Comparison of ENCODE assay signal across 10 mouse cellular contexts in genomic region chr2:126245446-126245845, GRCm38 (mm10). TPM values are rescaled to one million over a fixed set of nuclear protein-coding genes. Genes with fewer than 3 reads are reported as not detected.
DNase-seq lines count a peak whose midpoint lies in the region; ATAC-seq and TF ChIP-seq lines count a peak whose summit lies in the region.
"Had no signal": no experiment of that assay in that cellular context is flagged by ENCODE, and none has a peak within 500 bp of the region (broad histone marks: within the 10 kb centered on the region; RNA-seq: fewer than 3 reads in every experiment).

No protein-coding gene starts in this region.

- in situ Hi-C loops in CH12.LX (cut with MboI; ENCODE audit: low pct_ligation_motif_present, low pct_unique_long_range_greater_than_20kb, low sequenced_read_pairs): no loop called here

- H3K27me3 ChIP-seq in hindbrain, embryonic 14.5 days (ENCODE audit: control insufficient read depth, insufficient read depth, low read length): no peaks in the 10 kb centered on the region
- no peaks in the 10 kb centered on the region for H3K27me3 ChIP-seq in hindbrain, embryonic 10.5 days (ENCODE audit: insufficient read depth, poor library complexity, severe bottlenecking)
- H3K27me3 ChIP-seq in CH12.LX (replicated peaks): no peaks in the 10 kb centered on the region
- H3K27me3 ChIP-seq in forebrain, embryonic 15.5 days: no peaks in the 10 kb centered on the region
- H3K27me3 ChIP-seq: liver, embryonic 13.5 days had no signal

- H3K4me1 ChIP-seq in hindbrain, embryonic 14.5 days (replicated peaks; ENCODE audit: control insufficient read depth, insufficient read depth, low read length): no peaks in the 10 kb centered on the region
- no peaks in the 10 kb centered on the region for H3K4me1 ChIP-seq in hindbrain, embryonic 10.5 days (replicated peaks)
- H3K4me1 ChIP-seq in CH12.LX (ENCODE audit: control insufficient read depth in 1 of 2, insufficient read depth in 2 of 2): peaks cover 0 to 2% of the 10 kb centered on the region in 2 experiments; a peak in 1 of 4 replicates
- H3K4me1 ChIP-seq in forebrain, embryonic 15.5 days: no peaks in the 10 kb centered on the region
- H3K4me1 ChIP-seq: liver, embryonic 13.5 days had no signal

- peak in 1 of 2 experiments; percentile 53; a peak in 2 of 4 replicates for TF ChIP-seq CTCF in CH12.LX (conservative IDR thresholded peaks at IDR 0.05 in 1 of 2, IDR thresholded peaks at IDR 0.05 in 1 of 2; ENCODE audit: low read depth in 2 of 2, low read length in 2 of 2)
- no peak for TF ChIP-seq CTCF in brain, embryonic 14.5 days (IDR thresholded peaks at IDR 0.05; ENCODE audit: borderline replicate concordance, extremely low read depth, insufficient read depth, insufficient read length)

- H3K79me2 ChIP-seq in CH12.LX (replicated peaks; ENCODE audit: control insufficient read depth, extremely low read depth, insufficient read depth, poor library complexity, severe bottlenecking): no peaks in the 10 kb centered on the region

- H3K4me2 ChIP-seq in hindbrain, embryonic 14.5 days (replicated peaks): no peak overlapping the region
- no peak overlapping the region for H3K4me2 ChIP-seq in CH12.LX (ENCODE audit: insufficient read depth, low read depth, poor library complexity, severe bottlenecking)
- no peak overlapping the region for H3K4me2 ChIP-seq in forebrain, embryonic 15.5 days (replicated peaks)
- H3K4me2 ChIP-seq: liver, embryonic 13.5 days had no signal

- dilution Hi-C loops in CH12.LX (cut with MboI; ENCODE audit: extremely low pct_ligation_motif_present, extremely low pct_unique_long_range_greater_than_20kb, low sequenced_read_pairs): no loop called here

- WGBS in hindbrain, embryonic 14.5 days: 40% methylated on average over 2 of the region's 2 CpGs
- 43% methylated on average over 2 of the region's 2 CpGs for WGBS in hindbrain, embryonic 10.5 days
- 46% methylated on average over 2 of the region's 2 CpGs for WGBS in forebrain, embryonic 15.5 days

- no peak for TF ChIP-seq POLR2A in CH12.LX (IDR thresholded peaks at IDR 0.05; ENCODE audit: low read depth, low read length)
- TF ChIP-seq POLR2A in brain, embryonic 14.5 days (IDR thresholded peaks at IDR 0.05; ENCODE audit: borderline replicate concordance, extremely low read depth, insufficient read depth, insufficient read length, poor library complexity, severe bottlenecking): no peak

- TF ChIP-seq EP300 in CH12.LX (IDR thresholded peaks at IDR 0.05; ENCODE audit: low read length): no peak

- peak; percentile 61 for DNase-seq in hindbrain, embryonic 14.5 days (ENCODE audit: low spot score)
- no peak for DNase-seq in hindbrain, embryonic 10.5 days (ENCODE audit: low spot score)
- DNase-seq in CH12.LX (ENCODE audit: extremely low read depth): no peak
- DNase-seq in brain, embryonic 14.5 days (ENCODE audit: low read depth): peak; percentile 35
- peak; percentile 32 to 43 for DNase-seq in left cerebral cortex, adult 18-20 months (ENCODE audit: low spot score in 2 of 2)
- no peak for DNase-seq in cerebellum, adult 8-10 months
- DNase-seq: liver, embryonic 13.5 days had no signal

- peak; percentile 52 for TF ChIP-seq RAD21 in CH12.LX (IDR thresholded peaks at IDR 0.05; ENCODE audit: low read depth, low read length)

- no peak overlapping the region for H3K27ac ChIP-seq in hindbrain, embryonic 14.5 days
- no peak overlapping the region for H3K27ac ChIP-seq in hindbrain, embryonic 10.5 days
- H3K27ac ChIP-seq in CH12.LX (ENCODE audit: insufficient read depth, low read depth): no peak overlapping the region
- H3K27ac ChIP-seq in forebrain, embryonic 15.5 days (replicated peaks): no peak overlapping the region
- H3K27ac ChIP-seq: liver, embryonic 13.5 days had no signal

- H3K9ac ChIP-seq in hindbrain, embryonic 14.5 days: no peak overlapping the region
- H3K9ac ChIP-seq in CH12.LX (ENCODE audit: insufficient read depth, low read depth): no peak overlapping the region
- H3K9ac ChIP-seq in forebrain, embryonic 15.5 days (replicated peaks): no peak overlapping the region
- H3K9ac ChIP-seq: liver, embryonic 13.5 days had no signal

- H3K36me3 ChIP-seq in hindbrain, embryonic 14.5 days (replicated peaks; ENCODE audit: control insufficient read depth, insufficient read depth): no peaks in the 10 kb centered on the region
- no peaks in the 10 kb centered on the region for H3K36me3 ChIP-seq in hindbrain, embryonic 10.5 days
- H3K36me3 ChIP-seq in CH12.LX (replicated peaks in 1 of 2; ENCODE audit: control insufficient read depth in 1 of 2, insufficient read depth in 1 of 2, low read length in 1 of 2): no peaks in the 10 kb centered on the region
- no peaks in the 10 kb centered on the region for H3K36me3 ChIP-seq in forebrain, embryonic 15.5 days
- H3K36me3 ChIP-seq: liver, embryonic 13.5 days had no signal

- ATAC-seq in hindbrain, embryonic 14.5 days (ENCODE audit: low FRiP score): no peak
- no peak for ATAC-seq in erythroblast, adult 5-6 weeks (replicated peaks; ENCODE audit: low FRiP score, poor library complexity, severe bottlenecking)
- no peak for ATAC-seq in forebrain, embryonic 15.5 days (replicated peaks)

- no peak overlapping the region for H3K4me3 ChIP-seq in hindbrain, embryonic 14.5 days (replicated peaks; ENCODE audit: low read length)
- no peak overlapping the region for H3K4me3 ChIP-seq in hindbrain, embryonic 10.5 days
- H3K4me3 ChIP-seq in CH12.LX (replicated peaks in 1 of 3; ENCODE audit: low read depth in 2 of 3, low read length in 2 of 3, poor library complexity in 1 of 3): no peak overlapping the region
- no peak overlapping the region for H3K4me3 ChIP-seq in forebrain, embryonic 15.5 days
- H3K4me3 ChIP-seq: liver, embryonic 13.5 days had no signal

- no peaks in the 10 kb centered on the region for H3K9me3 ChIP-seq in hindbrain, embryonic 14.5 days (ENCODE audit: control insufficient read depth, low read length)
- H3K9me3 ChIP-seq in hindbrain, embryonic 10.5 days: no peaks in the 10 kb centered on the region
- H3K9me3 ChIP-seq in CH12.LX (replicated peaks; ENCODE audit: low read length): no peaks in the 10 kb centered on the region
- H3K9me3 ChIP-seq in forebrain, embryonic 15.5 days: no peaks in the 10 kb centered on the region
- H3K9me3 ChIP-seq: liver, embryonic 13.5 days had no signal

TF ChIP-seq in CH12.LX, 34 proteins besides CTCF, POLR2A, EP300 and RAD21:
- TF ChIP-seq GABPA (IDR thresholded peaks at IDR 0.05; ENCODE audit: insufficient replicate concordance, low read depth, low read length) (no peak), SMC3 (IDR thresholded peaks at IDR 0.05; ENCODE audit: low read depth, low read length) (peak; percentile 47)

RNA-seq across cellular contexts. Expression of gene Gm17555, which starts 30.5 kb away (rescaled TPM):
- polyA plus RNA-seq in hindbrain, embryonic 14.5 days (2014; fragmentation: Nextera tagmentation; extraction: Ambion mirVana): not detected in 2 replicates
- not detected in 2 replicates for polyA plus RNA-seq in hindbrain, embryonic 10.5 days (2016; fragmentation: Nextera tagmentation; extraction: Ambion mirVana)
- total RNA-seq in CH12.LX (2012; rRNA removed): not detected in 2 replicates
- total RNA-seq in CH12.LX (2014; rRNA removed): not detected in 2 replicates
- polyA plus RNA-seq in CH12.LX (2012; ENCODE audit: insufficient read length, low read depth): not detected in 2 replicates
- not detected in 2 replicates for polyA plus RNA-seq in brain, embryonic 14.5 days (2012; rRNA removed)
- not detected for total RNA-seq in left cerebral cortex, adult 18-20 months (2021)
- total RNA-seq in erythroblast, adult 5-6 weeks (2015; ENCODE audit: low replicate concordance): not detected in 2 replicates
- not detected in 2 replicates for total RNA-seq in erythroblast, adult 5-6 weeks (2017; ENCODE audit: low replicate concordance)
- not detected in 2 replicates for polyA plus RNA-seq in forebrain, embryonic 15.5 days (2015; fragmentation: Nextera tagmentation; extraction: Ambion mirVana)
- polyA plus RNA-seq: gonadal fat pad, adult 2 months; liver, embryonic 13.5 days had no signal

Comparison
In these comparisons a context has a peak if more than half of its experiments do, and no peak if none do; other contexts are left out.
1. DNase-seq: peak in hindbrain, embryonic 14.5 days (single experiment), brain, embryonic 14.5 days (single experiment) and left cerebral cortex, adult 18-20 months (2 of 2); none in hindbrain, embryonic 10.5 days (single experiment), CH12.LX (single experiment) and cerebellum, adult 8-10 months (single experiment).